Mouse (Mus musculus): ENCODE data around the gene Babam2. TPM values are rescaled to one million over a fixed set of nuclear protein-coding genes. Genes with fewer than 3 reads are reported as not detected.

Babam2 gene
- polyA plus RNA-seq, 1 experiment from 2014 or later = 22.1 TPM

GRCm38 (mm10) chr5:31880457-31880856 is 183.0 kb downstream of the Babam2 start:
- Histone ChIP-seq H3K9ac (replicated peaks) (no peak overlapping the region), H3K27me3 (ENCODE audit: insufficient read depth, low read length) (no peaks in the 10 kb centered on the region), H3K4me2 (ENCODE audit: low read depth, low read length) (no peak overlapping the region), H3K4me3 (ENCODE audit: low read depth, low read length) (no peak overlapping the region), H3K4me1 (ENCODE audit: insufficient read depth) (peaks cover 5% of the 10 kb centered on the region; the same call in 1 of the 2 replicates), H3K9me3 (ENCODE audit: low read length) (no peaks in the 10 kb centered on the region), H3K36me3 (replicated peaks; ENCODE audit: insufficient read depth, low read length) (no peaks in the 10 kb centered on the region), H3K27ac (ENCODE audit: low read depth) (no peak overlapping the region)
- DNase-seq = no peak
- no peak for TF ChIP-seq CTCF (IDR thresholded peaks at IDR 0.05; ENCODE audit: low read depth)
- no peak for TF ChIP-seq EP300 (IDR thresholded peaks at IDR 0.05; ENCODE audit: low read depth)
- no peak for ATAC-seq
- 63% methylated on average over 2 of the region's 2 CpGs for WGBS (ENCODE audit: insufficient replicate concordance)

GRCm38 (mm10) chr5:31882297-31882696 is 184.8 kb downstream of the Babam2 start:
- DNase-seq (no peak), ATAC-seq (no peak)
- 46% methylated on average over 3 of the region's 3 CpGs for WGBS (ENCODE audit: insufficient replicate concordance)
- Histone ChIP-seq H3K9ac (replicated peaks) (no peak overlapping the region), H3K4me2 (ENCODE audit: low read depth, low read length) (no peak overlapping the region), H3K36me3 (replicated peaks; ENCODE audit: insufficient read depth, low read length) (no peaks in the 10 kb centered on the region), H3K4me3 (ENCODE audit: low read depth, low read length) (no peak overlapping the region), H3K4me1 (ENCODE audit: insufficient read depth) (peaks cover 8% of the 10 kb centered on the region; the same call in 1 of the 2 replicates), H3K27me3 (ENCODE audit: insufficient read depth, low read length) (no peaks in the 10 kb centered on the region), H3K9me3 (ENCODE audit: low read length) (no peaks in the 10 kb centered on the region), H3K27ac (ENCODE audit: low read depth) (0 out of 2 replicates have a peak overlapping the region, but pooled peaks have one; percentile 39)
- TF ChIP-seq CTCF (IDR thresholded peaks at IDR 0.05; ENCODE audit: low read depth) (no peak), EP300 (IDR thresholded peaks at IDR 0.05; ENCODE audit: low read depth) (no peak)

GRCm38 (mm10) chr5:31884962-31885361 is 187.5 kb downstream of the Babam2 start:
- H3K27ac ChIP-seq (ENCODE audit: low read depth) = peak overlapping the region; percentile 22; the same call in 1 of the 2 replicates
- DNase-seq (no peak), ATAC-seq (peak; percentile 57)
- no peak overlapping the region for H3K4me3 ChIP-seq (ENCODE audit: low read depth, low read length)
- H3K9ac ChIP-seq (replicated peaks) = no peak overlapping the region
- no peaks in the 10 kb centered on the region for H3K27me3 ChIP-seq (ENCODE audit: insufficient read depth, low read length)
- 53% methylated on average over 4 of the region's 4 CpGs for WGBS (ENCODE audit: insufficient replicate concordance)
- TF ChIP-seq EP300 (IDR thresholded peaks at IDR 0.05; ENCODE audit: low read depth) = no peak
- TF ChIP-seq CTCF (IDR thresholded peaks at IDR 0.05; ENCODE audit: low read depth) = no peak
- H3K9me3 ChIP-seq (ENCODE audit: low read length) = no peaks in the 10 kb centered on the region
- H3K36me3 ChIP-seq (replicated peaks; ENCODE audit: insufficient read depth, low read length) = no peaks in the 10 kb centered on the region
- no peak overlapping the region for H3K4me2 ChIP-seq (ENCODE audit: low read depth, low read length)
- peaks cover 8% of the 10 kb centered on the region for H3K4me1 ChIP-seq (ENCODE audit: insufficient read depth)

- Histone ChIP-seq H3K9ac (replicated peaks) (no peak overlapping the region), H3K4me3 (ENCODE audit: low read depth, low read length) (no peak overlapping the region), H3K27ac (ENCODE audit: low read depth) (no peak overlapping the region), H3K36me3 (replicated peaks; ENCODE audit: insufficient read depth, low read length) (no peaks in the 10 kb centered on the region), H3K4me2 (ENCODE audit: low read depth, low read length) (0 out of 2 replicates have a peak overlapping the region, but pooled peaks have one; percentile 19), H3K9me3 (ENCODE audit: low read length) (no peaks in the 10 kb centered on the region), H3K27me3 (ENCODE audit: insufficient read depth, low read length) (no peaks in the 10 kb centered on the region), H3K4me1 (ENCODE audit: insufficient read depth) (peaks cover 4% of the 10 kb centered on the region)
- no peak for TF ChIP-seq EP300 (IDR thresholded peaks at IDR 0.05; ENCODE audit: low read depth)
- TF ChIP-seq CTCF (IDR thresholded peaks at IDR 0.05; ENCODE audit: low read depth) = no peak
- ATAC-seq = no peak
- 20% methylated on average over 5 of the region's 5 CpGs for WGBS (ENCODE audit: insufficient replicate concordance)
- no peak for DNase-seq
Measured at GRCm38 (mm10) chr5:31887590-31887989, 190.1 kb downstream of the Babam2 start.

- H3K4me3 ChIP-seq (ENCODE audit: low read depth, low read length) = no peak overlapping the region
- no peaks in the 10 kb centered on the region for H3K9me3 ChIP-seq (ENCODE audit: low read length)
- no peak overlapping the region for H3K27ac ChIP-seq (ENCODE audit: low read depth)
- ATAC-seq = no peak
- no peaks in the 10 kb centered on the region for H3K36me3 ChIP-seq (replicated peaks; ENCODE audit: insufficient read depth, low read length)
- H3K4me1 ChIP-seq (ENCODE audit: insufficient read depth) = peaks cover 4% of the 10 kb centered on the region
- H3K4me2 ChIP-seq (ENCODE audit: low read depth, low read length) = no peak overlapping the region
- DNase-seq = no peak
- WGBS (ENCODE audit: insufficient replicate concordance) = 80% methylated on average over 3 of the region's 3 CpGs
- no peaks in the 10 kb centered on the region for H3K27me3 ChIP-seq (ENCODE audit: insufficient read depth, low read length)
- TF ChIP-seq CTCF (IDR thresholded peaks at IDR 0.05; ENCODE audit: low read depth) = no peak
- TF ChIP-seq EP300 (IDR thresholded peaks at IDR 0.05; ENCODE audit: low read depth) = no peak
- H3K9ac ChIP-seq (replicated peaks) = no peak overlapping the region
Measured at GRCm38 (mm10) chr5:31888341-31888740, 190.9 kb downstream of the Babam2 start.

GRCm38 (mm10) chr5:31892631-31893030 is 195.1 kb downstream of the Babam2 start:
- Histone ChIP-seq H3K27ac (ENCODE audit: low read depth) (no peak overlapping the region), H3K4me3 (ENCODE audit: low read depth, low read length) (no peak overlapping the region), H3K9me3 (ENCODE audit: low read length) (no peaks in the 10 kb centered on the region), H3K9ac (replicated peaks) (no peak overlapping the region), H3K4me1 (ENCODE audit: insufficient read depth) (no peaks in the 10 kb centered on the region; the same call in 1 of the 2 replicates), H3K36me3 (replicated peaks; ENCODE audit: insufficient read depth, low read length) (no peaks in the 10 kb centered on the region), H3K4me2 (ENCODE audit: low read depth, low read length) (no peak overlapping the region), H3K27me3 (ENCODE audit: insufficient read depth, low read length) (no peaks in the 10 kb centered on the region)
- ATAC-seq = no peak
- DNase-seq = no peak
- 86% methylated on average over 4 of the region's 4 CpGs for WGBS (ENCODE audit: insufficient replicate concordance)
- TF ChIP-seq CTCF (IDR thresholded peaks at IDR 0.05; ENCODE audit: low read depth) (no peak), EP300 (IDR thresholded peaks at IDR 0.05; ENCODE audit: low read depth) (no peak)

- Histone ChIP-seq H3K27me3 (ENCODE audit: insufficient read depth, low read length) (no peaks in the 10 kb centered on the region), H3K36me3 (replicated peaks; ENCODE audit: insufficient read depth, low read length) (no peaks in the 10 kb centered on the region; the same call in 1 of the 2 replicates), H3K4me3 (ENCODE audit: low read depth, low read length) (no peak overlapping the region), H3K27ac (ENCODE audit: low read depth) (no peak overlapping the region), H3K4me1 (ENCODE audit: insufficient read depth) (no peaks in the 10 kb centered on the region), H3K4me2 (ENCODE audit: low read depth, low read length) (no peak overlapping the region), H3K9ac (replicated peaks) (no peak overlapping the region), H3K9me3 (ENCODE audit: low read length) (no peaks in the 10 kb centered on the region)
- DNase-seq = no peak
- no peak for ATAC-seq
- 70% methylated on average over 3 of the region's 3 CpGs for WGBS (ENCODE audit: insufficient replicate concordance)
- TF ChIP-seq EP300 (IDR thresholded peaks at IDR 0.05; ENCODE audit: low read depth) = no peak
Measured at GRCm38 (mm10) chr5:31899901-31900300, 202.4 kb downstream of the Babam2 start.

Measured in liver, postnatal 0 days (tissue).